Mouse (Mus musculus) gastrocnemius, adult 18-20 months (tissue): Measurements from ENCODE around the gene Il20rb. TPM values are rescaled to one million over a fixed set of nuclear protein-coding genes. Genes with fewer than 3 reads are reported as not detected.

Experiments
- DNase-seq: peaks from one replicate; pipeline ENCODE4 v3.0.0; 2021; ENCODE audit warnings: low spot score
- total RNA-seq, 2 experiments: library from RNA; stranded (reverse); gene quantifications; 2 replicates each; pipeline ENCODE4 v1.2.3; 2021

The Il20rb gene
- total RNA-seq, 2 experiments from 2014 or later: 1.1 TPM

- peak; percentile 94 for DNase-seq
Observed at GRCm38 (mm10) chr9:100470936-100471604, 15.5 kb downstream of the Il20rb start.

- DNase-seq: no peak
Observed at GRCm38 (mm10) chr9:100470228-100470627, 16.4 kb downstream of the Il20rb start.

DNA sequence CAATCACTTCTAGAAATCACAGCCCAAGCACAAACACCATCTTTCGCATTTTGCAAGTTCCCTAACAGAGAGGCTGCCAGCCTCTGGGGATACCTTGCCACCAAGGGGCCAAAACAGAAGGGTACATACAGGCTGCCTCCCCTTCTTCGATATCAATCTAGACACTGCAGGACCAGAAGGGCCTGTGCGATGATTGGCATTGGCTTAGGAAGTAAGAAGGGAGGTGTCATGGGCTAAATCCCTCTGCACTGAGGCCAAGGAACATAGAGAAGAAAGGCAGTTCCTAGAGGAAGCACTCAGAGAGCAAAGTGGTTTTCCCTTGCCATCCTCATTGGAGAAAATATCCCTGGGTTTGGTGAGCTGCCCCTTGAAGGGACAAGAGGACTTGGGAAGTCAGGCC is 16.9 kb downstream of the Il20rb start:
- DNase-seq: no peak

DNA sequence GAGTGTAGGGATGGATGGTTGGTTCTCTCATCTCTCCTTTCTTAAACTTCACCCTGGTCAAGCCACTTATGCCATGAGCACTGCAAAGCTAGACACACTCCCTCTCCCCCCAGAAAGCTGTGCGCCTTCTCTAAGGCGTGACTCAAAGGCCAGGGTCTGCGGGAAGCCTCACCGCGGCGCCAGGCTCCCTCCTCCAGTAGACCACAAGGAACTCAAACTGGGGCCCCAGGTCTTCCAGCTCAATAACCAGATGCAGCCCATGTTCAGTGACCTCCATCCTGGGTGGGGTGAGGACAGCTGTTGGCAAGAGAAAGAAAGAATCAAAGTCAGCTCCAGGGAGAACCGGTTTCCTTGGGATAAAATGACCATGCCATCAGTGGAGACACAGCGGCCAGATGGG is 18.4 kb downstream of the Il20rb start:
- DNase-seq: no peak

DNA sequence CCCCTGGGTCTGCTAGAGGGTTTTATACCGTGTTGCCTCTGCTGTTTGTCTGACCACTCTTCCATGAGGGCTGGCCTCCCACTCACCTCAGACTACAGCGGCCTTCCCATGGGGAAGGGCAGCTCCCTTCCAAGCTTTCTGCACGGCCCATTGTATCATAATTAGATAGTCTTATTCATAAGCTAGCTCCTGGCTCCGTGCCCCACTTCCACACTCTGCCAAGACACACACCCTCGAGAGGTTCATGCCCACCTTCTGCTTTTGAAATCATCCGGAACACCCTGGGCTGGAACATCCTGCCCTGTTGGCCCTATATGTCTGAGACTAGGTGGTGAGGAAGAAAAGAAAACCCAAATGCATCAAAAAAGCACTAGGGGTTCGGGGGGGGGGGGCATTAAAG is 18.9 kb downstream of the Il20rb start:
- peak; percentile 74 for DNase-seq

DNA sequence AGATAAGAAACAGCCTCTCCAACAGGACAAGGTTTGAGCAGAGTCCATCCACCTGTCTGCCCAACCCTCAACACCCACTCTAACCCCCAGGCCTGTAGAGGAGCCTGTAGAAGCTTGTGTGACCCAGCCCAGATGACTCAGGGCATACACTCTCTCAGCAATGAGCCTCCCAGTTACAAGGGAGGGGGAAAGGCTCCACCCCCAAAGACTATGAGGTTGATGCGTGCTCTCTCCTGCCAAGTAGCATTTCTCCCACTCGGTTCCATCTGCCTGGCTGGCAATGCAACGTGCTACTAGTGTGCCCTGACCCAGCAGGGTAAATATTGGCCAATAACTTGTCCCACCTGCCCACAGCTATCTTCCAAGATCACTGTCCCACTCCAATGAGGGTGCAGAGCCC is 19.8 kb downstream of the Il20rb start:
- DNase-seq: no peak

GRCm38 (mm10) chr9:100465988-100466387 is 20.6 kb downstream of the Il20rb start:
- DNase-seq: no peak

- no peak for DNase-seq
Observed at GRCm38 (mm10) chr9:100465380-100465779, 21.2 kb downstream of the Il20rb start.

DNA sequence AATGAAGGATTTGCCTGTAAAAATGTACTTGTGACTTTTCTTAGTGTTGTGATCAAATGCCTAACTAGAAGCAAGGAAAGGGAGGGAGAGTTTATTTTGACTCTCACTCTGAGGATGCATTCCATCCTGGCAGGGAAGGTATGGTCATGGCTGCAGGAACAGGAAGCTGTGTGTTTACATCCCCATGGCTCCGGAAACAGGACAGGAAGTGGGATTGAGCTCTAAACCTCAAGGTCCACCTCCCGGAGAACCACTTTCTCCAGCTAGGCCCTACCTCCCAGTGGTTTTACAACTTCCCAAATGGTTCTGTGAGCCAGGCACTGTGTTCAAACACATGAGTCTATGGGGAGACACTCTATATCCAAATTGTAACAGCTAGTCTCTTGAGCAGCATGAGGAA is 22.8 kb downstream of the Il20rb start:
- no peak for DNase-seq

GRCm38 (mm10) chr9:100462098-100462497 is 24.5 kb downstream of the Il20rb start:
- DNase-seq: no peak

- DNase-seq: peak; percentile 74
Observed at GRCm38 (mm10) chr9:100461671-100462070, 24.9 kb downstream of the Il20rb start.

- DNase-seq: no peak
Observed at GRCm38 (mm10) chr9:100460203-100460602, 26.4 kb downstream of the Il20rb start.

GRCm38 (mm10) chr9:100457971-100458681 is 28.5 kb downstream of the Il20rb start:
- no peak for DNase-seq

DNA sequence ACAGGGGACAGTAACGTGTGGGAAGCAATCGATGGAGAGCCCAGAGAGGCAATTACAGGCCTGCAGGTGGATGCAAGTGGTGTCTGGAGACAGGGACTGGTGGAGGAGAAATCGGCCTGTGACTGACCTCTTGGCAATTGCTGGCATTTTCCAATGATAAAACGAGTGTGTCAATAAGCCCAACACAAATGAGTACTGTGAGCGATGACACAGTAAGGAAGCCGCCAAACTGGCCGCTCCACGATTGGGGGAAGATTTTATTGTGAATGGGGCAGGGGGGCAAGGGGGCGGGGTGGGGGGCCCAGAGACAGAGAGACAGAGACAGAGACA is 32.0 kb downstream of the Il20rb start:
- no peak for DNase-seq

DNA sequence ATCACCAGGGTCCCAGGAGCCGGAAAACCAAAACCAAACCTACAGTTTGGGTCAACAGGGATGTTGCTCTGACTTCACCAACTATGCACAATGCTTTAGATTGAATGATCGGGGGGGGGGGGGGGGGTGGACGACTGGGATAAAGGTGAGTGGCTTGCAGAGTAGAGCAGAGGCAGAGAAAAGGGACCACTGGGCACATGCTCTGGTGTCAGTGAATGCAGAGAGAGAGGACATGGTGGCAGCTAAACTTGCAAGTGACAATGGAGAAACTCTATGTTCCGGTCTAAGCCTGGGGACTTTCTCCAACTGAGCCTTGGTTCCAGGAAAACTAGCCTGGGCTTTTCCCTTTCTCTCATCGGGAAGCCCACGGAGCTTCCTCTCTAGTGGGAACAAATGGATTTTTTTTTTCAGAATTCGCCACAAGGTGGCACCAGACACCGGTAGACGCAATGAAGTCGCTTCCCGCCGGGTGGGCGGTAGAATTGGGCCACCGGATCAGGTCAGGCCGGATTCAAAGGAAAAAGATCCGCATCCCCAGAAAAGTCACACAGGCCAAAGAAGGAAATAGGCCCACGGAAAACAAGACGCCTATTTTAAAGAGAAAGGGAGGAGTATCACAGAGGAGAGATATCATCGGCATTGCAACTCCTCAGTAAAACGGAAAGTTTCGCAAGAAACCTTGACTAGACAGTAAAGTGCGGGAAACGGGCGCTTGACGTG is 32.5 kb downstream of the Il20rb start:
- DNase-seq: peak; percentile 88

GRCm38 (mm10) chr9:100452432-100452831 is 34.2 kb downstream of the Il20rb start:
- DNase-seq: no peak

GRCm38 (mm10) chr9:100446059-100446686 is 40.4 kb downstream of the Il20rb start:
- peak; percentile 75 for DNase-seq

DNA sequence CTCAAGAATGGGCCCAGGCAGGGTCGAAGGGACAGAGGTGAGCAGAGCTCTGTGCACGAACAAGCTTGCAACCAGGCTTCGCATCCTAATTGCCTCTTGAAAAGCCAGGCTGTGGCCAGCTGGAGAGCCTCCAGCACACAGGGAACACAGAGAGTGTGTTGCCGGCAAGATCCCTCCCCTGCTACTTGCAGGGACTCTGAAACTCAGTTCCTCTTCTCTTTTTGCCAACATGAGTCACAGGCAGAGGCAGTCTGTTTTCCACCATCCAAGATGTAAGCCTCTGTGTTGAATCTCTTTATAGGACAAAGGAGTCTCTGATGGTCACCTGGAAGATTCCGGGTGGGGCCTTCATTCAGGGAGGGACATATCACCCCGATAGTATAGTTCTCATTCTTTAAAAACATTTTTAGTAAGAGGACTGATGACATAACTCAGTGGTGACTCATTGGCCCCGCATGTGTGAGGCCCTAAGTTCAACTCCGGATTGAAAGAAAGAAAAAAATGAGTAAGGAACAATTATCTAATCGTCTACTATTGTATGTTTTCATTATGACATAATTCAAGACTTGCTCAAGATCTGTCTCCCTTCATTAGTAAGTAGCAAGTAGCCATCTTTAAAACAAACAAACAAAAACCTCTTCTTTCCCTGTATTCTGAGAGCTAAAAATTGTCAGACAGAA is 46.3 kb downstream of the Il20rb start:
- DNase-seq: peak; percentile 30

DNA sequence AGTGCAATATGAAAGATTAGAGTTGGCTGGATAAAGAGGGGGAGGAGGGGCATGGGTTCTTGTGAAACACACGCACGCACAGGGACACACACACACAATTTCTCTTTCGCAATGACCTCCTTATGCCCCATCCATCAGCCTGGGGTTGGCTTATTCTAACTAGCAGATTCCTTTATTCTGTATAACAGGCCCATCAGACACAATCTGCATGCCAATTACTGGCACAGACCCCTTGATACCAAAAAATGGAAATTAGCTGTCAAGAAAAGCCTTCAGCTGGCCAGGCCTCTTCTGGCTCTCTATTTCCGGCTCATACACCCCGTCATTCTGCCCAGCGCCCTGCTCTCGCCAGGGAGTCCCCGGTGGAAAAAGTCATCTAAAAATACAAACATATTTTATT is 47.1 kb downstream of the Il20rb start:
- DNase-seq: no peak

- DNase-seq: no peak
Observed at GRCm38 (mm10) chr9:100438994-100439393, 47.6 kb downstream of the Il20rb start.

GRCm38 (mm10) chr9:100436865-100437595 is 49.6 kb downstream of the Il20rb start:
- DNase-seq: no peak
